8 mouse cellular contexts compared by ENCODE assay signal in the genomic region with DNA sequence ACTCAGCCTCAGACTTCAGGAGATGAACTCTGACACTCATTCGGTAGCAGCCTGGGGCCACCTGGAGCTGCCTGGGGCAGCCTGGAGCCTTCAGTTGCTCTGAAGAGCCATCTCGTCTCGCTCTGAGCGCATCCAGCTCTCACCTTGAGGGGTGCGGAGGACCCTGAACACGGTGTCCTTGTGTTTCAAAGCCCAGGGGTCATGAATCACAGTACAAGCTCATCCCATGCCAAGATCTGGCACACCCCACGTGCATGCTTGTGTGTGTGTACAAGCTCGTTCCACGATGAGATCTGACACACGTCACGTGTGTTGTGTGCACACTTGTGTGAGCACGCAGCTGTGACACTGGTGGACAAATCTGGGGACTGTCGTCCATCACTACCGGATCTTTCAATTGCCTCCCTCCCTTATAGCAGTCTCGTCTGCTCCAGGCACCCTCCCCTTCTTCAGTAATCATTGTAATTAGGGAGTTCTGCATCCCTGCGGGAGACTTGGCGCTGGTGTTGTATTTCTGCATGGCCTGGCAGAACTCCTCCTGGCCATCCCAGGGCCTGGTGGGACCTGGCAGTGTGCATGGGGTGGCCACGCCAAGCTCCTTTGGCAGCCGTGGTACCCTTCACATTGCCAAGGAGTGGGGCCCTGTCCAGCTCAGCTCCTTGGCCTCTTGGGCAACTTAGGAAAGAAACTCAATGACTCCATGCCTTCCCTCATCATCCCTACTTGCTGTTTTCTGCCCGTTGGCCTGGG. TPM values are rescaled to one million over a fixed set of nuclear protein-coding genes. Genes with fewer than 3 reads are reported as not detected.
DNase-seq lines count a peak whose midpoint lies in the region; ATAC-seq and TF ChIP-seq lines count a peak whose summit lies in the region.

No protein-coding gene starts in this region.

- H3K27ac ChIP-seq in intestine, postnatal 0 days (ENCODE audit: low read depth, low read length), result no peak overlapping the region

- no peak overlapping the region for H3K9ac ChIP-seq in intestine, postnatal 0 days (ENCODE audit: low read depth, low read length)

- H3K4me2 ChIP-seq in intestine, postnatal 0 days (replicated peaks; ENCODE audit: low read depth), result no peak overlapping the region

- WGBS in intestine, postnatal 0 days, result 76% methylated on average over 20 of the region's 20 CpGs

- H3K27me3 ChIP-seq in intestine, postnatal 0 days (replicated peaks; ENCODE audit: control insufficient read depth, insufficient read depth, low read length), result no peaks in the 10 kb centered on the region

- TF ChIP-seq CTCF in intestine, postnatal 0 days (IDR thresholded peaks at IDR 0.05; ENCODE audit: low read depth), result no peak

- no peak overlapping the region for H3K4me3 ChIP-seq in intestine, postnatal 0 days (ENCODE audit: low read depth, low read length)

- H3K9me3 ChIP-seq in intestine, postnatal 0 days (ENCODE audit: control insufficient read depth), result no peaks in the 10 kb centered on the region

- no peaks in the 10 kb centered on the region for H3K4me1 ChIP-seq in intestine, postnatal 0 days (replicated peaks; ENCODE audit: control insufficient read depth, insufficient read depth, low read length)

- DNase-seq in kidney, adult 18-20 months, result peak; percentile 41
- no peak for DNase-seq in kidney, postnatal 10 days
- peak; percentile 73 for DNase-seq in gastrocnemius, postnatal 10 days
- DNase-seq in right cerebral cortex, adult 18-20 months, result peak; percentile 31
- DNase-seq in lung, adult 18-20 months, result no peak

- H3K36me3 ChIP-seq in intestine, postnatal 0 days (ENCODE audit: control insufficient read depth, insufficient read depth), result no peaks in the 10 kb centered on the region

- peak; percentile 56; the same call in 1 of the 2 replicates for ATAC-seq in cerebellum, adult (ENCODE audit: insufficient number of reproducible peaks, low FRiP score, low TSS enrichment)
- no peak for ATAC-seq in intestine, postnatal 0 days
- ATAC-seq in activated CD4-positive, CD25-positive, alpha-beta regulatory T cell, adult 4 months, result no peak

RNA-seq across cellular contexts. Expression of a gene that starts 27.8 kb away (rescaled TPM):
- not detected for total RNA-seq in gastrocnemius, postnatal 10 days (2021)
- 0.09 TPM in 1 of 2 replicates, not detected in the other for polyA plus RNA-seq in intestine, postnatal 0 days (2015; fragmentation: Nextera tagmentation; extraction: Ambion mirVana)
- not detected for polyA plus RNA-seq in activated CD4-positive, CD25-positive, alpha-beta regulatory T cell, adult 4 months (2017; shearing (Covaris generic))

RNA-seq across cellular contexts. Expression of a gene that starts 46.8 kb away (rescaled TPM):
- total RNA-seq in gastrocnemius, postnatal 10 days (2021), result 100 to 1,000 TPM; 114 to 120 TPM
- polyA plus RNA-seq in intestine, postnatal 0 days (2015; fragmentation: Nextera tagmentation; extraction: Ambion mirVana), result 151 TPM in 2 replicates
- 10 to 100 TPM; 60.6 to 77.9 TPM for polyA plus RNA-seq in activated CD4-positive, CD25-positive, alpha-beta regulatory T cell, adult 4 months (2017; shearing (Covaris generic))

Comparison
In these comparisons a context has a peak if more than half of its experiments do, and no peak if none do; other contexts are left out.
1. DNase-seq: peak in kidney, adult 18-20 months (single experiment), gastrocnemius, postnatal 10 days (single experiment) and right cerebral cortex, adult 18-20 months (single experiment); none in kidney, postnatal 10 days (single experiment) and lung, adult 18-20 months (0 of 2).